ENCODE assay signal across 8 mouse cellular contexts in the genomic region with DNA sequence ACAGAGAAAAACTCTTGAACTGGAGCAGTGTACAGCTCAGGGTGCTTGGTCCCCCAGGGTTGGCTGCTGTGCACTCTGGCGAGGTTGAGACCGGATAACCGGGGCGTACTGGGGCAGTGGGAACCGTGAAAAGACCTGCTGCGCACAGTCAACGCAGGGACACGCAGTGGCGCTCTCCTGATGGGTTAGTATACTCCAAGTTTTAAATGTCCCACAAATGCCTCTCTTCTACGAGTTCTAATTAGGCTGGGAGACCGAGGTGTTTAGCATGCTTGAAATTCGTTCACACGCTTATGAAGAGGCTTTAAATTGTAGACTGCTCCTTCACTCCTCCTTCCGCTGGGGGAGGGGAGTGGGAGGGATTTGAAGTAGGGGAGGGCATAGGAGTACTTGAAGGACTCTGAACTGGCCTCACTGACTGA. TPM values are rescaled to one million over a fixed set of nuclear protein-coding genes. Genes with fewer than 3 reads are reported as not detected.
DNase-seq lines count a peak whose midpoint lies in the region; ATAC-seq and TF ChIP-seq lines count a peak whose summit lies in the region.

No protein-coding gene starts in this region.

- H3K9ac ChIP-seq in heart, postnatal 0 days (replicated peaks; ENCODE audit: low read depth, low read length) = peak overlapping the region; percentile 17

- no peak for TF ChIP-seq EP300 in heart, postnatal 0 days (IDR thresholded peaks at IDR 0.05; ENCODE audit: low read depth)

- H3K36me3 ChIP-seq in heart, postnatal 0 days (replicated peaks; ENCODE audit: control insufficient read depth, insufficient read depth, low read length) = no peaks in the 10 kb centered on the region

- peak; percentile 22 for DNase-seq in spleen, adult 12 weeks (ENCODE audit: low spot score)
- no peak for DNase-seq in spleen, postnatal 14 days (ENCODE audit: low spot score in 2 of 2)
- DNase-seq in heart, postnatal 0 days (ENCODE audit: low spot score) = peak; percentile 65
- DNase-seq in kidney, postnatal 36 days = peak; percentile 88 to 89
- peak; percentile 31 for DNase-seq in mesoderm, embryonic 11.5 days (ENCODE audit: low read depth, low spot score)
- peak; percentile 64 for DNase-seq in testis, postnatal 10 days (ENCODE audit: low spot score)

- H3K27ac ChIP-seq in heart, postnatal 0 days (ENCODE audit: low read depth) = peak overlapping the region; percentile 87

- peak overlapping the region; percentile 72 for H3K4me3 ChIP-seq in heart, postnatal 0 days (ENCODE audit: low read depth, low read length)

- no peaks in the 10 kb centered on the region for H3K9me3 ChIP-seq in heart, postnatal 0 days (replicated peaks; ENCODE audit: control insufficient read depth, low read length)

- TF ChIP-seq CTCF in heart, postnatal 0 days (IDR thresholded peaks at IDR 0.05; ENCODE audit: low read depth) = peak; percentile 19; the same call in 1 of the 2 replicates

- under 1% methylated on average over 14 of the region's 14 CpGs for WGBS in heart, postnatal 0 days

- ATAC-seq in common myeloid progenitor, adult 5-6 weeks (replicated peaks; ENCODE audit: low read depth, poor library complexity, severe bottlenecking) = peak; percentile 41
- ATAC-seq in heart, postnatal 0 days (ENCODE audit: insufficient read depth, low read depth) = no peak
- ATAC-seq in monocyte, adult 5-6 weeks (replicated peaks; ENCODE audit: insufficient number of reproducible peaks, low FRiP score, low TSS enrichment, poor library complexity, severe bottlenecking) = no peak

- no peaks in the 10 kb centered on the region for H3K27me3 ChIP-seq in heart, postnatal 0 days (ENCODE audit: control insufficient read depth, insufficient read depth, low read length)

- peak overlapping the region; percentile 81 for H3K4me2 ChIP-seq in heart, postnatal 0 days (ENCODE audit: low read depth, low read length)

- H3K4me1 ChIP-seq in heart, postnatal 0 days (ENCODE audit: control insufficient read depth, insufficient read depth) = peaks cover 23% of the 10 kb centered on the region

RNA-seq across cellular contexts. Expression of gene Fzd5, which starts 1.1 kb away (rescaled TPM):
- total RNA-seq in common myeloid progenitor, adult 5-6 weeks (2017) = 1.5 TPM in 2 replicates
- 6.0 and 17.9 TPM in 2 replicates for total RNA-seq in heart, postnatal 0 days (2014; rRNA removed; ENCODE audit: low replicate concordance)
- polyA plus RNA-seq in heart, postnatal 0 days (2015; fragmentation: Nextera tagmentation; extraction: Ambion mirVana) = 1.3 and 1.4 TPM in 2 replicates
- 4.8 to 20.0 TPM (median 6.9 TPM) in 3 replicates for total RNA-seq in monocyte, adult 5-6 weeks (2017)

RNA-seq across cellular contexts. Expression of gene Ccnyl1, which starts 48.4 kb away (rescaled TPM):
- total RNA-seq in common myeloid progenitor, adult 5-6 weeks (2017) = 2.9 and 4.6 TPM in 2 replicates
- 9.7 and 12.7 TPM in 2 replicates for total RNA-seq in heart, postnatal 0 days (2014; rRNA removed; ENCODE audit: low replicate concordance)
- 2.5 and 3.4 TPM in 2 replicates for polyA plus RNA-seq in heart, postnatal 0 days (2015; fragmentation: Nextera tagmentation; extraction: Ambion mirVana)
- 4.4 to 7.2 TPM (median 4.7 TPM) in 3 replicates for total RNA-seq in monocyte, adult 5-6 weeks (2017)

Comparison
In these comparisons a context has a peak if more than half of its experiments do, and no peak if none do; other contexts are left out.
1. DNase-seq: peak in spleen, adult 12 weeks (single experiment), heart, postnatal 0 days (single experiment), kidney, postnatal 36 days (2 of 2), mesoderm, embryonic 11.5 days (single experiment) and testis, postnatal 10 days (single experiment); none in spleen, postnatal 14 days (0 of 2).